Comparison of ENCODE assay signal across 8 mouse cellular contexts in the genomic region with DNA sequence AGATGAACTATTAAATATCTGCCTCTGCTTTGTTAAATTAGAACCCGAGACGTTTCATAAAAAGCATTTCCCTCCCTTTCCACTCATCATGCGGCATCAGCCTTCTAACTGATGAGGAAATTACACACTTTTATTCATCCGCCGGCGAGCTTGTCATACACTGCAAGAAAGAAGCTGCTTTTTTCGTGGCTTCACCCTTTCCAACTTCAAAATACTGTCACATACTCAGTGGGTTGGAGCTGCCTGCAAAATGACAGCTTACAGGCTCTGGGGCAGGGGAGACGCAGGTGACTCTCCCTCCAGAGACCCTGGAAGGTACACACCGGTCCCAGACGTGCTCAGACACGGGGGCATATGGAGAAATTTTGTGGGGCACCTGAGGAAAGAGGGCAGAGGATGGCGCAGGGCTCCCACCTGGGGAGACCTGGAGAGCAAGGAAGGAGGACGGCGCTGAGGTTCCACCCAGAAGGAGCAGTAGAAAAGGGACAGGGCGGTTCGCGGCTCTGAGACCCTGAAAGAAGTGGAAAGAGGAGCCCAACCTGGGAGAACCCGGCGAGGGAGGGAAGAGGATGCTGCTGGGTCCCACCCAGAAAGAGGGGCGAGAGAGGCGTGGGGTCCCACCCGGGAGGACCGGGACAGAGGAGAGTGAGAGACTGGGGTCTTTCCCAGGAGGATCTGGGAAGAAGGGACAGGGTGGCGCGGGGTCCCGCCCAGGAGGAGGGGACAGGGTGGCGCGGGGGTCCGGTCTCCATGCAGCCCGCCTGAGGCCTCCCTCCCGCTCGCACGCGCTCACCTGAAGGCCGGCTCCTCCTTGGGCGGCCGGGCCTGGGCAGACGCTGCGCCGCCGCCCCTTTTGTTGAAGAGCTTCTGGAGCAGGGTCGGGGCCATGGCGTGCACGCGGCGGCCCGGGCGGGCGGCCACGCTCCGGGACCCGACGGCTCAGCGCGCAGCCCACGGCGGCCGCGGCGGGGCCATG. TPM values are rescaled to one million over a fixed set of nuclear protein-coding genes. Genes with fewer than 3 reads are reported as not detected.
DNase-seq lines count a peak whose midpoint lies in the region; ATAC-seq and TF ChIP-seq lines count a peak whose summit lies in the region.

No protein-coding gene starts in this region.

- no peak for ATAC-seq in embryonic facial prominence, embryonic 14.5 days (ENCODE audit: low read depth)
- peak; percentile 0; the same call in 1 of the 2 replicates for ATAC-seq in hindbrain, embryonic 12.5 days (ENCODE audit: low FRiP score)
- peak; percentile 41 for ATAC-seq in liver, embryonic 13.5 days (ENCODE audit: low read depth)

- no peaks in the 10 kb centered on the region for H3K27me3 ChIP-seq in embryonic facial prominence, embryonic 14.5 days (replicated peaks; ENCODE audit: control insufficient read depth, insufficient read depth, low read length)
- no peaks in the 10 kb centered on the region for H3K27me3 ChIP-seq in hindbrain, embryonic 12.5 days
- no peaks in the 10 kb centered on the region for H3K27me3 ChIP-seq in liver, embryonic 13.5 days

- no peaks in the 10 kb centered on the region for H3K9me3 ChIP-seq in embryonic facial prominence, embryonic 14.5 days (ENCODE audit: control insufficient read depth, low read length)
- H3K9me3 ChIP-seq in hindbrain, embryonic 12.5 days (replicated peaks): no peaks in the 10 kb centered on the region
- H3K9me3 ChIP-seq in liver, embryonic 13.5 days (replicated peaks): no peaks in the 10 kb centered on the region

- H3K4me1 ChIP-seq in embryonic facial prominence, embryonic 14.5 days (ENCODE audit: control insufficient read depth, insufficient read depth, low read length): peaks cover 5% of the 10 kb centered on the region
- peaks cover 9% of the 10 kb centered on the region for H3K4me1 ChIP-seq in hindbrain, embryonic 12.5 days
- peaks cover 57% of the 10 kb centered on the region for H3K4me1 ChIP-seq in liver, embryonic 13.5 days (replicated peaks)
- H3K4me1 ChIP-seq in olfactory bulb, adult 2 months (ENCODE audit: control insufficient read depth, insufficient read depth, low read length): 0 out of 2 replicates have a peak, but pooled peaks cover 4% of the 10 kb centered on the region

- peak overlapping the region; percentile 75 for H3K27ac ChIP-seq in left cerebral cortex, adult 2 months
- peak overlapping the region; percentile 77 for H3K27ac ChIP-seq in embryonic facial prominence, embryonic 14.5 days (replicated peaks; ENCODE audit: low read depth, low read length)
- H3K27ac ChIP-seq in hindbrain, embryonic 12.5 days: peak overlapping the region; percentile 84
- peak overlapping the region; percentile 95 for H3K27ac ChIP-seq in liver, embryonic 13.5 days
- no peak overlapping the region for H3K27ac ChIP-seq in olfactory bulb, adult 2 months (ENCODE audit: insufficient read depth, low read depth, low read length)

- no peak for TF ChIP-seq CTCF in left cerebral cortex, adult 2 months (IDR thresholded peaks at IDR 0.05)
- TF ChIP-seq CTCF in olfactory bulb, adult 2 months (IDR thresholded peaks at IDR 0.05; ENCODE audit: insufficient read depth, low read depth, low read length): no peak

- DNase-seq in left cerebral cortex, adult 2 months (ENCODE audit: extremely low spot score in 1 of 2, low spot score in 2 of 2): peak; percentile 19 to 26
- DNase-seq in left cerebral cortex, adult 11 months (ENCODE audit: low spot score): no peak
- peak; percentile 70 for DNase-seq in R1 (ENCODE audit: low read depth, low spot score)
- DNase-seq in embryonic facial prominence, embryonic 14.5 days (ENCODE audit: low spot score): peak; percentile 34
- no peak for DNase-seq in liver, embryonic 13.5 days
- no peak for DNase-seq in adrenal gland, postnatal 10 days

- peak overlapping the region; percentile 73 for H3K4me3 ChIP-seq in left cerebral cortex, adult 2 months
- peak overlapping the region; percentile 80 for H3K4me3 ChIP-seq in embryonic facial prominence, embryonic 14.5 days (ENCODE audit: low read depth, low read length)
- H3K4me3 ChIP-seq in hindbrain, embryonic 12.5 days: peak overlapping the region; percentile 84
- peak overlapping the region; percentile 97 for H3K4me3 ChIP-seq in liver, embryonic 13.5 days (replicated peaks)
- peak overlapping the region; percentile 97 for H3K4me3 ChIP-seq in olfactory bulb, adult 2 months (ENCODE audit: insufficient read depth, low read depth, low read length)

- peak overlapping the region; percentile 79 for H3K9ac ChIP-seq in embryonic facial prominence, embryonic 14.5 days (ENCODE audit: low read depth, low read length)
- peak overlapping the region; percentile 85 for H3K9ac ChIP-seq in hindbrain, embryonic 12.5 days
- peak overlapping the region; percentile 99 for H3K9ac ChIP-seq in liver, embryonic 13.5 days

- no peaks in the 10 kb centered on the region for H3K36me3 ChIP-seq in embryonic facial prominence, embryonic 14.5 days (ENCODE audit: control insufficient read depth, insufficient read depth, low read length)
- no peaks in the 10 kb centered on the region for H3K36me3 ChIP-seq in hindbrain, embryonic 12.5 days
- peaks cover 8% of the 10 kb centered on the region; the same call in 1 of the 2 replicates for H3K36me3 ChIP-seq in liver, embryonic 13.5 days

- WGBS in embryonic facial prominence, embryonic 14.5 days: 2% methylated on average over 34 of the region's 60 CpGs
- 2% methylated on average over 60 of the region's 60 CpGs for WGBS in hindbrain, embryonic 12.5 days
- 3% methylated on average over 37 of the region's 60 CpGs for WGBS in liver, embryonic 13.5 days (ENCODE audit: insufficient replicate concordance)
- WGBS in olfactory bulb, adult 2 months: 3% methylated on average over 60 of the region's 60 CpGs

- TF ChIP-seq POLR2A in olfactory bulb, adult 2 months (IDR thresholded peaks at IDR 0.05; ENCODE audit: insufficient read depth, low read depth, low read length): no peak

- H3K4me2 ChIP-seq in embryonic facial prominence, embryonic 14.5 days (ENCODE audit: low read depth, low read length): peak overlapping the region; percentile 90
- peak overlapping the region; percentile 90 for H3K4me2 ChIP-seq in hindbrain, embryonic 12.5 days (replicated peaks)
- H3K4me2 ChIP-seq in liver, embryonic 13.5 days: peak overlapping the region; percentile 82

- intact Hi-C loops in left cerebral cortex, adult 2 months (cut with DNase I): loop anchor here (2.0 to 10.0 kb wide), 4 partner anchors 35 to 365 kb away; partner anchors contain the start of gene Rapgef2

RNA-seq across cellular contexts. Expression of gene Fnip2, which starts 0.6 kb away (rescaled TPM):
- total RNA-seq in left cerebral cortex, adult 2 months (2021): 10 to 100 TPM; 17.7 to 20.2 TPM
- polyA plus RNA-seq in embryonic facial prominence, embryonic 14.5 days (2014; fragmentation: Nextera tagmentation; extraction: Ambion mirVana): 2.0 and 2.3 TPM in 2 replicates
- 9.8 and 10.1 TPM in 2 replicates for polyA plus RNA-seq in hindbrain, embryonic 12.5 days (2016; fragmentation: Nextera tagmentation; extraction: Ambion mirVana)
- polyA plus RNA-seq in liver, embryonic 13.5 days (2015; fragmentation: Nextera tagmentation; extraction: Ambion mirVana): 3.5 and 3.8 TPM in 2 replicates
- not detected in 2 replicates for polyA plus RNA-seq in olfactory bulb, adult 2 months (2012; ENCODE audit: insufficient read depth, insufficient read length, low replicate concordance, missing spikeins)
- 10 to 100 TPM; 12.3 to 14.1 TPM for total RNA-seq in adrenal gland, postnatal 10 days (2021)

RNA-seq across cellular contexts. Expression of gene Ppid, which starts 24.1 kb away (rescaled TPM):
- 10 to 100 TPM; 67.2 to 73.7 TPM for total RNA-seq in left cerebral cortex, adult 2 months (2021)
- 155 and 167 TPM in 2 replicates for polyA plus RNA-seq in embryonic facial prominence, embryonic 14.5 days (2014; fragmentation: Nextera tagmentation; extraction: Ambion mirVana)
- polyA plus RNA-seq in hindbrain, embryonic 12.5 days (2016; fragmentation: Nextera tagmentation; extraction: Ambion mirVana): 158 and 174 TPM in 2 replicates
- 164 and 208 TPM in 2 replicates for polyA plus RNA-seq in liver, embryonic 13.5 days (2015; fragmentation: Nextera tagmentation; extraction: Ambion mirVana)
- not detected in 2 replicates for polyA plus RNA-seq in olfactory bulb, adult 2 months (2012; ENCODE audit: insufficient read depth, insufficient read length, low replicate concordance, missing spikeins)
- total RNA-seq in adrenal gland, postnatal 10 days (2021): 10 to 100 TPM; 40.5 to 45.7 TPM

Comparison
In these comparisons a context has a peak if more than half of its experiments do, and no peak if none do; other contexts are left out.
1. DNase-seq: peak in left cerebral cortex, adult 2 months (2 of 2), R1 (single experiment) and embryonic facial prominence, embryonic 14.5 days (single experiment); none in left cerebral cortex, adult 11 months (single experiment), liver, embryonic 13.5 days (single experiment) and adrenal gland, postnatal 10 days (single experiment).
2. RNA of gene Ppid, which starts 24.1 kb away (polyA plus RNA-seq): 164 to 208 TPM in liver, embryonic 13.5 days, 158 to 174 TPM in hindbrain, embryonic 12.5 days and 155 to 167 TPM in embryonic facial prominence, embryonic 14.5 days; not detected in olfactory bulb, adult 2 months; every median in the first group is over 100 times any median in the second.
3. Peak in every context shown above with its lines, with median percentiles within 50 percentile points of each other: H3K4me3 ChIP-seq, H3K4me2 ChIP-seq and H3K9ac ChIP-seq.